Mouse (Mus musculus): ENCODE data around the gene Abcb6. TPM values are rescaled to one million over a fixed set of nuclear protein-coding genes. Genes with fewer than 3 reads are reported as not detected.
A peak's percentile ranks its signal among the peaks of the same experiment; 100 is the strongest.

Gene Abcb6
- polyA plus RNA-seq, 1 experiment: 18.6 TPM

DNA sequence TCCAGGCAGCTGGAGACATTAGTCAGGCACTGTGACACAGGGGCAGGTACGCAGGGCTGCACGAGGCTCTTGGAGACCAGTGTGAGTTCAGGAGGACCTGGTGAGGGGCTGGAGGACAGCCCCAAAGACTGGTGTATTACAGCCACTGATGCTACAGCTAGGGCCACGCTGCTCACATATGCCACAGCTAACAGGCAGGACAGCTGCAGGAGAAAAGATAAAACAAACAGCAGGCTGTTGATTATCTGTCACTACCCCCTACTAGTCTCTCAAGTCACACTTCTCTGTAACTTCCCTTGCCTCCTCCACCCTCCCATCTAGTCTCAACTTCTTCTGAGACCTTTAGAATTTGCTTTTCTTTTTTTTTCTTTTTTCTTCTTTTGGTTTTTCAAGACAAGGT lies 43.5 kb downstream of the Abcb6 start:
- H3K4me1 ChIP-seq (ENCODE audit: control insufficient read depth, insufficient read depth, low read length): peaks cover 4% of the 10 kb centered on the region
- TF ChIP-seq CTCF (IDR thresholded peaks at IDR 0.05; ENCODE audit: low read depth, low read length): no peak
- TF ChIP-seq POLR2A (IDR thresholded peaks at IDR 0.05; ENCODE audit: borderline replicate concordance, low read depth, low read length): no peak
- H3K27ac ChIP-seq (ENCODE audit: insufficient read depth, low read depth, low read length): no peak overlapping the region
- H3K4me3 ChIP-seq (ENCODE audit: insufficient read depth, low read length): no peak overlapping the region

DNA sequence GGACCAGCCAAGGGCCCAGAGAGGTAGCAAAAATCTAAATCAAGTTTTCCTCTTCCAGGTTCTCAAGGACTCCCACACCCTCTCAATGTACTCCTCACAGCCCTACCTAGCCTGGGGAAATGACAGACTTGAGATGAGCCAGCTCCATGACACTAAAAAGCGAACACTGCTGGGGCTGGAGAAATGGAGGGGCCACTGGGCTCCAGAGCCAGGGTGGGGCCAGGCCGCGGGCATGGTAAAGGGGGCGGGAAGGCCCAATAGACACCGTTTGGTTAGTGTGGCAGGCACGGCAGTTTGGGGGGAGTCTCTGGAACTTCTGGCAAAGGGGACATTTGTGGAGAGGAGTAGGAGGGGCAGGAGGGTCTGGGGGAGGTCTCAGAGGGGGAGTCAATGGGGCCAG lies 43.9 kb downstream of the Abcb6 start:
- Histone ChIP-seq H3K27ac (ENCODE audit: insufficient read depth, low read depth, low read length) (no peak overlapping the region), H3K4me1 (ENCODE audit: control insufficient read depth, insufficient read depth, low read length) (peaks cover 4% of the 10 kb centered on the region), H3K4me3 (ENCODE audit: insufficient read depth, low read length) (no peak overlapping the region)
- TF ChIP-seq POLR2A (IDR thresholded peaks at IDR 0.05; ENCODE audit: borderline replicate concordance, low read depth, low read length) (no peak), CTCF (IDR thresholded peaks at IDR 0.05; ENCODE audit: low read depth, low read length) (no peak)

DNA sequence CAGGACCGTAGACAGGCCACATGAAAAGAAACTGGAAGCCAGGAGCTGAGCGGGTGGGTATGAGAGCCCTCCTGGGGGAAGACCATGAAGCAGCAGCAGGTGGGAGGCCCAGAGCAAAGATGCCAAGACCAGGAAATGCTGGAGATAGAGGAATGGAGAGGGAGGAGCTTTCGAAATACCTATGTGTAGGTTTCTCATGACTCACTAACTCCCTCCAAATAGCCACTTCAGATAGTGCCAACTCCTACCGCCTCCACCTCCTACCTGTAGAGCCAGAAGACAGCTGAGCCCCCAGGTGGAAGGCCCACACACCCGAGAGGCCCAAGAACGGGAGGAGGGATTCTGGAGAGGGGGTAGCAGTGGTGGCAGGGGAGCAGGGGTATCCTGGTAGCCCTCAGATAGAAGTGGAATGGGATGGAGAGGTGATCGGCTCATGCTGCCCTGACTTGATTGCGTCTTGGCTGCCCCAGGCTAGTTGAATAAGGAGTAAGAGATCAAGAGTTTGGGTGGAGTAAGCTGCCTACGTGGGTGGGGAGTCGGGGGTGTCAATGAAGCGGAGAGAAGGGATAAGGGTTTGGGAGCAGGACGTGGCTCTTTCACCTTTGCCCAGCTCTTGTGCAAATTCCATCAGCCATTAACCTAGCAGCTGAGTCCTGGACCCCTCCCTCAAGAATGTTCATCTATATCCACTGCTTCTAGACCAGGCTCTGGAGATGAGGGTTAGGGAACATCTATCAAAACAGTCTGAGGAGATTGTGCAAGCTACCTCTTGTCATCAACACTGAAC lies 46.6 kb downstream of the Abcb6 start, which contains the start of gene Slc23a3:
Gene Slc23a3 (minus strand): TSS at position 470 of the 787 bp plus-strand sequence.
- Histone ChIP-seq H3K4me1 (ENCODE audit: control insufficient read depth, insufficient read depth, low read length) (peaks cover under 1% of the 10 kb centered on the region; the same call in 1 of the 2 replicates), H3K4me3 (ENCODE audit: insufficient read depth, low read length) (no peak within 1 kb of the TSS), H3K27ac (ENCODE audit: insufficient read depth, low read depth, low read length) (no peak within 1 kb of the TSS)
- TF ChIP-seq CTCF (IDR thresholded peaks at IDR 0.05; ENCODE audit: low read depth, low read length): no peak
- no peak for TF ChIP-seq POLR2A (IDR thresholded peaks at IDR 0.05; ENCODE audit: borderline replicate concordance, low read depth, low read length)

DNA sequence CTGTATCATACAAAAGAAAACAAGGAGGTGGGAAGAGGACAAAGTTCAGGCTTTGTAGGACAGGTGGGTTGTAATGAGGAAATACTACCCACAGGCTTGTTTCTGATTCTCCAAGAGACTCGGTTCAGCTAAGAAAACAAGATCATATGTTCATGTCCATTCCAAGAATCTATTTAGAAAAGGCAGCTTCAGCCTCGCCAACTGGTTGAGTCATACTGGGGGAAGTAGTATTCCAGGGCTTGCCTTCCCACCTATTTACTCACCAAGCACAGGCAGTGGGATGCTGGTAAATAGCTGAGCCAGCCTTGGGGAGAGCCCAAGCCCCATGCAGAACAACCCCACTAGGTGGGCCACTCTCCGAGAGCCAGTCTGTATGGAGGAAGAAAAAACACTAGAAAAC lies 51.6 kb downstream of the Abcb6 start:
- TF ChIP-seq POLR2A (IDR thresholded peaks at IDR 0.05; ENCODE audit: borderline replicate concordance, low read depth, low read length): no peak
- TF ChIP-seq CTCF (IDR thresholded peaks at IDR 0.05; ENCODE audit: low read depth, low read length): no peak
- no peak overlapping the region for H3K27ac ChIP-seq (ENCODE audit: insufficient read depth, low read depth, low read length)
- H3K4me3 ChIP-seq (ENCODE audit: insufficient read depth, low read length): no peak overlapping the region
- H3K4me1 ChIP-seq (ENCODE audit: control insufficient read depth, insufficient read depth, low read length): peaks cover 16% of the 10 kb centered on the region

DNA sequence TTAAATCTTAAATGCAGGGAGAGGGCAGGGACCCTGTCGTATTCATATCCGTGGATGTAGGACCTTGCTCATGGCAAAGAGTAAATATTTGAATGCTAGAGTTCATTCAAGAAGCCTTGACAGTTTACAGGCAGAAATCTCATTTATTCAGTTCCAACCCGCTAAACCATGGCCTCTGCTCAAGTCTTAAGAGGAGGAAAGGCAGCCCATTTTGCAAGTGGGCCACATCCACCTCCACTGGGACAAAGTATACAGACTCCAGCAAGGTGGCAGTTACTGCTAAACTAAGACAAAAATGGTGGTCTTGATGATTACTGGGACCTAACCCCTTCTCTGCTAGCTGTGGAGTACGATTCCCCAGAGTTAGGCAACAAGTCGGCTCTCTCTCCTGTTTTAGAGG lies 54.8 kb downstream of the Abcb6 start:
- peak overlapping the region; percentile 98 for H3K27ac ChIP-seq (ENCODE audit: insufficient read depth, low read depth, low read length)
- no peak for TF ChIP-seq POLR2A (IDR thresholded peaks at IDR 0.05; ENCODE audit: borderline replicate concordance, low read depth, low read length)
- no peak for TF ChIP-seq CTCF (IDR thresholded peaks at IDR 0.05; ENCODE audit: low read depth, low read length)
- H3K4me1 ChIP-seq (ENCODE audit: control insufficient read depth, insufficient read depth, low read length): peaks cover 16% of the 10 kb centered on the region
- H3K4me3 ChIP-seq (ENCODE audit: insufficient read depth, low read length): peak overlapping the region; percentile 87

DNA sequence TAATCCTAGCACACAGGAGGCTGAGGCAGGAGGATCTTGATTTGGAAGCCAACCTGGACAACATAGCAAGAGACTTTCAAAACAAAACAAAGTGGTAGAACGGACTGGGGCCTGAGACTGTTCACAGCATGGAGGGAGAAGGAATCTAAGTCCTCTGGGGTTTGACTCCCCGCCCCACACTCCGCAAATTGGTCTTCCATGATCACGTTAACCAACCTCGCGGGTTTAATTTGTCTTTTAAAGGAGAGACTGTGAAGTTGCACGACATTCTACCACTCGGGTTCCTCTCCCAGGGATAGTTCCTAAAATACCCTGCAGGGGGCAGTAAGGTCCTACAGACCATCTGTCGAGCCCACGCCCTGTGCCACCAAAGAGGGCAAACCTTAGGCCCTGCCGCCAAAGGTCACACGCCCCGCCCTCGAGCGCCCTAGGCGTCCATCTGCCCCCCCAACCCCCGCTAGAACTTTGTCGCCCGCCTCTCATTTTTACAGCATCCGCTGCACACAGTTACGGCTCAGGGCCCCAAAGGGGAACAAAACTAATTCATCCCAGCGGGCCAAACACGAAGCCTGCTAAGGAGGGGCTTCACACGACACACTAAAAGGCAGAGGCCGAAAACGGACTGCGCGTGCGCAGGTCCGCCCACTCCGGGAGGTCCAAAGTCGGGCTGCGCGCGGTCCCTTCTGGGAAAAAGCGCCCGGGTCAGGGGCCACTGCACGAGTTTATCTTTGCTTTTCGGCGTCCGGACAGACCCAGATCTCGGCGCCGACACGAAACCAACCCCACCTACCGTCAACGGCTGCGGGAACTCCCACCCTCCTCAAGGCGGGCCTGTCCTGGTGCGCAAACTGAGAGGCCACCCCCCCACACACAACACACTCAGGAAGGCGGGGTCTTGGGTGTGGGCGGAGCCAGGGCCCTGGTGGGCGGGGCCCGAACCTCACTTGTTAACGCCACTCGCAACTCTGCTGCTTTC lies 55.6 kb downstream of the Abcb6 start, which contains the start of gene Nhej1:
Gene Nhej1 (minus strand): TSS at position 855 of the 976 bp plus-strand sequence.
- Histone ChIP-seq H3K27ac (ENCODE audit: insufficient read depth, low read depth, low read length) (peak within 1 kb of the TSS; percentile 98), H3K4me1 (ENCODE audit: control insufficient read depth, insufficient read depth, low read length) (peaks cover 16% of the 10 kb centered on the region), H3K4me3 (ENCODE audit: insufficient read depth, low read length) (peak within 1 kb of the TSS; percentile 87)
- TF ChIP-seq CTCF (IDR thresholded peaks at IDR 0.05; ENCODE audit: low read depth, low read length): peak; percentile 42; the same call in 1 of the 2 replicates
- no peak for TF ChIP-seq POLR2A (IDR thresholded peaks at IDR 0.05; ENCODE audit: borderline replicate concordance, low read depth, low read length)

DNA sequence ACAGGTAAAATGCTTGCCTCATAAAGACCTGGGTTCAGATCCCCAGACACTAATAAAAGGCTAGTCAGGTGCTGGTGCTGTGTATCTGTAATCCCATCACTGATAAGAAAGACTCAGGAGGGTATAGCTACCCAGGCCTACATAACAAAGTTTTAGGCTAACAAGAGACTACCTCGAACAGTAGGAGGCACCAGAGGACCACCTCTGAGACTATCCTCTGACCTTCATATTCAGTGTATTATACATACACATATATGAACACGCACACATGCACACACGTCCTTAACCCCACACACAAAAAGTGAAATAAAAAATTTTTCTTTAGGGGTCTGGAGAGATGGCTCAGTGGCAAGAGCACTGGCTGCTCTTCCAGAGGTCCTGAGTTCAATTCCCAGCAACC lies 58.0 kb downstream of the Abcb6 start:
- H3K4me3 ChIP-seq (ENCODE audit: insufficient read depth, low read length): no peak overlapping the region
- H3K27ac ChIP-seq (ENCODE audit: insufficient read depth, low read depth, low read length): no peak overlapping the region
- TF ChIP-seq CTCF (IDR thresholded peaks at IDR 0.05; ENCODE audit: low read depth, low read length): no peak
- TF ChIP-seq POLR2A (IDR thresholded peaks at IDR 0.05; ENCODE audit: borderline replicate concordance, low read depth, low read length): no peak
- H3K4me1 ChIP-seq (ENCODE audit: control insufficient read depth, insufficient read depth, low read length): peaks cover 9% of the 10 kb centered on the region

Other genes starting within 250 kb of the Abcb6 start
- gene Cfap65, start 244.8 kb downstream of the Abcb6 start, polyA plus RNA-seq (2012; ENCODE audit: insufficient read depth, insufficient read length, missing spikeins): not detected in 2 replicates
- 0.32 and 0.38 TPM in 2 replicates for gene Ihh, start 228.7 kb downstream of the Abcb6 start, polyA plus RNA-seq (2012; ENCODE audit: insufficient read depth, insufficient read length, missing spikeins)
- 5.1 and 6.3 TPM in 2 replicates for gene Nhej1, start 55.2 kb downstream of the Abcb6 start, polyA plus RNA-seq (2012; ENCODE audit: insufficient read depth, insufficient read length, missing spikeins)
- not detected in 2 replicates for gene Slc23a3, start 46.5 kb downstream of the Abcb6 start, polyA plus RNA-seq (2012; ENCODE audit: insufficient read depth, insufficient read length, missing spikeins)
- 92.2 and 101 TPM in 2 replicates for gene Cnppd1, start 37.7 kb downstream of the Abcb6 start, polyA plus RNA-seq (2012; ENCODE audit: insufficient read depth, insufficient read length, missing spikeins)
- 107 and 113 TPM in 2 replicates for gene Retreg2, start 37.6 kb downstream of the Abcb6 start, polyA plus RNA-seq (2012; ENCODE audit: insufficient read depth, insufficient read length, missing spikeins)
- gene Zfand2b, start 11.7 kb downstream of the Abcb6 start, polyA plus RNA-seq (2012; ENCODE audit: insufficient read depth, insufficient read length, missing spikeins): 28.3 and 34.6 TPM in 2 replicates
- gene Ankzf1, start 11.8 kb upstream of the Abcb6 start, polyA plus RNA-seq (2012; ENCODE audit: insufficient read depth, insufficient read length, missing spikeins): 19.6 and 29.7 TPM in 2 replicates
- 30.2 and 33.5 TPM in 2 replicates for gene Atg9a, start 11.8 kb upstream of the Abcb6 start, polyA plus RNA-seq (2012; ENCODE audit: insufficient read depth, insufficient read length, missing spikeins)
- gene Glb1l, start 30.4 kb upstream of the Abcb6 start, polyA plus RNA-seq (2012; ENCODE audit: insufficient read depth, insufficient read length, missing spikeins): 27.1 and 28.0 TPM in 2 replicates
- 41.9 and 46.0 TPM in 2 replicates for gene Stk16, start 30.4 kb upstream of the Abcb6 start, polyA plus RNA-seq (2012; ENCODE audit: insufficient read depth, insufficient read length, missing spikeins)
- 38.7 and 47.0 TPM in 2 replicates for gene Tuba4a, start 39.5 kb upstream of the Abcb6 start, polyA plus RNA-seq (2012; ENCODE audit: insufficient read depth, insufficient read length, missing spikeins)
- not detected in 2 replicates for gene A630095N17Rik, start 51.7 kb upstream of the Abcb6 start, polyA plus RNA-seq (2012; ENCODE audit: insufficient read depth, insufficient read length, missing spikeins)
- gene Dnajb2, start 56.0 kb upstream of the Abcb6 start, polyA plus RNA-seq (2012; ENCODE audit: insufficient read depth, insufficient read length, missing spikeins): 6.7 and 10.7 TPM in 2 replicates
- 0.60 and 0.94 TPM in 2 replicates for gene Ptprn, start 84.1 kb upstream of the Abcb6 start, polyA plus RNA-seq (2012; ENCODE audit: insufficient read depth, insufficient read length, missing spikeins)
- not detected in 2 replicates for gene Resp18, start 98.0 kb upstream of the Abcb6 start, polyA plus RNA-seq (2012; ENCODE audit: insufficient read depth, insufficient read length, missing spikeins)
- 39.3 and 43.3 TPM in 2 replicates for gene Dnpep, start 137.6 kb upstream of the Abcb6 start, polyA plus RNA-seq (2012; ENCODE audit: insufficient read depth, insufficient read length, missing spikeins)
- 0.70 TPM in 1 of 2 replicates, not detected in the other for gene Des, start 179.9 kb upstream of the Abcb6 start, polyA plus RNA-seq (2012; ENCODE audit: insufficient read depth, insufficient read length, missing spikeins)
- 32.4 and 36.2 TPM in 2 replicates for gene Speg, start 194.9 kb upstream of the Abcb6 start, polyA plus RNA-seq (2012; ENCODE audit: insufficient read depth, insufficient read length, missing spikeins)

Measured in bone marrow macrophage, adult 2 months (primary cell).